Mouse (Mus musculus) stomach, postnatal 0 days (tissue): ENCODE results near the gene Pde8a. TPM values are rescaled to one million over a fixed set of nuclear protein-coding genes. Genes with fewer than 3 reads are reported as not detected.

Experiments
- ATAC-seq: fragments of 200-750 bp; cut with Nextera tagmentation; 2 replicates; pipeline ENCODE4 v1.8.0; 2017; ENCODE audit not compliant: low FRiP score, low TSS enrichment
- DNase-seq: peaks from one replicate; pipeline ENCODE4 v3.0.0-alpha.2; 2016; ENCODE audit warnings: low spot score
- H3K27ac ChIP-seq: fragments of 300-500 bp; sonication (generic); replicated peaks from 2 replicates; pipeline ENCODE4 v1.5.1; 2014; ENCODE audit warnings: mild to moderate bottlenecking, control low read depth
- H3K27me3 ChIP-seq: fragments of 300-500 bp; sonication (generic); 2 replicates; pipeline ENCODE4 v1.6.1; 2014; ENCODE audit warnings: low read length; ENCODE audit not compliant: control insufficient read depth, insufficient read depth
- H3K36me3 ChIP-seq: fragments of 300-500 bp; sonication (generic); 2 replicates; pipeline ENCODE4 v1.6.1; 2014; ENCODE audit warnings: low read length, mixed read lengths; ENCODE audit not compliant: control insufficient read depth, insufficient read depth
- H3K4me1 ChIP-seq: fragments of 300-500 bp; sonication (generic); replicated peaks from 2 replicates; pipeline ENCODE4 v1.6.1; 2014; ENCODE audit warnings: antibody characterized with exemption; ENCODE audit not compliant: control insufficient read depth, insufficient read depth
- H3K4me2 ChIP-seq: fragments of 300-500 bp; sonication (generic); replicated peaks from 2 replicates; pipeline ENCODE4 v1.6.1; 2014; ENCODE audit warnings: low read depth, mild to moderate bottlenecking, control low read depth, moderate library complexity
- H3K4me3 ChIP-seq: fragments of 300-500 bp; sonication (generic); 2 replicates; pipeline ENCODE4 v1.5.1; 2014; ENCODE audit warnings: low read depth, low read length, control low read depth
- H3K9ac ChIP-seq: fragments of 300-500 bp; sonication (generic); 2 replicates; pipeline ENCODE4 v1.6.1; 2014; ENCODE audit warnings: mild to moderate bottlenecking, low read length, control low read depth, mixed read lengths
- H3K9me3 ChIP-seq: fragments of 300-500 bp; sonication (generic); 2 replicates; pipeline ENCODE4 v1.6.1; 2016; ENCODE audit warnings: low read length; ENCODE audit not compliant: control insufficient read depth
- CTCF ChIP-seq: IDR thresholded peaks from 2 replicates; pipeline ENCODE4 v1.5.1; 2016; ENCODE audit warnings: antibody characterized with exemption, low read depth, mild to moderate bottlenecking, moderate library complexity
- EP300 ChIP-seq: optimal IDR thresholded peaks from 2 replicates; pipeline ENCODE3; 2016; ENCODE audit warnings: antibody characterized with exemption
- WGBS: fragments of 180-500 bp; shearing (Covaris S2); extraction: QIAGEN DNeasy Blood & Tissue Kit; methylation state at CpG from one replicate; pipeline ENCODE4 v1.1.7; 2014; 5-methylcytosine and 5-hydroxymethylcytosine counted together
- polyA plus RNA-seq: library from polyadenylated mRNA; unstranded; fragments of >200 nt; fragmentation: Nextera tagmentation; extraction: Ambion mirVana; gene quantifications from 2 replicates; pipeline ENCODE4 v1.2.1, GENCODE M21; 2015

Gene Pde8a
- polyA plus RNA-seq, 1 experiment from 2014 or later, result 4.9 TPM

DNA sequence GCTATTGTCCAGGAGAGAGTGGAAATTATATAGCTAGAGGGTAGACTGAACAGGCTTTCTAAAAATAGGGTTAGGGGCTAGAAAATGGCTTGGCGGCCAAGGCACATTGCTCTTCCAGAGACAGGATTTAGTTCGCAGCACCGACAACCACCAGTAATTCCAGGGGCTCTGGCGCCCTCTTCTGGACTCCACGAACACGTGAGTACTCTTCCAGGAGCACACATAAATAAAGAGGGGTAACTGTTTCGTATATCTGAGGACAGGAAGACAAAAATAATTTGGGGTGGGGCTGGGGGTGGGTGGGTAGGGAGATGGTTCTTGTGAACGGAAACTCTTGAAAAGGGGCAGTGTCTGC lies 123.0 kb downstream of the Pde8a start:
- H3K4me1 ChIP-seq, result no peaks in the 10 kb centered on the region
- ATAC-seq (no peak), DNase-seq (peak; percentile 73)
- H3K4me3 ChIP-seq, result no peak overlapping the region
- H3K9ac ChIP-seq, result no peak overlapping the region
- H3K27me3 ChIP-seq, result no peaks in the 10 kb centered on the region
- no peaks in the 10 kb centered on the region for H3K9me3 ChIP-seq
- WGBS, result 39% methylated on average over 8 of the region's 8 CpGs
- peak overlapping the region; percentile 56; the same call in 1 of the 2 replicates for H3K27ac ChIP-seq
- peaks cover 9% of the 10 kb centered on the region for H3K36me3 ChIP-seq
- H3K4me2 ChIP-seq, result no peak overlapping the region
- no peak for TF ChIP-seq EP300
- TF ChIP-seq CTCF, result peak; percentile 74

DNA sequence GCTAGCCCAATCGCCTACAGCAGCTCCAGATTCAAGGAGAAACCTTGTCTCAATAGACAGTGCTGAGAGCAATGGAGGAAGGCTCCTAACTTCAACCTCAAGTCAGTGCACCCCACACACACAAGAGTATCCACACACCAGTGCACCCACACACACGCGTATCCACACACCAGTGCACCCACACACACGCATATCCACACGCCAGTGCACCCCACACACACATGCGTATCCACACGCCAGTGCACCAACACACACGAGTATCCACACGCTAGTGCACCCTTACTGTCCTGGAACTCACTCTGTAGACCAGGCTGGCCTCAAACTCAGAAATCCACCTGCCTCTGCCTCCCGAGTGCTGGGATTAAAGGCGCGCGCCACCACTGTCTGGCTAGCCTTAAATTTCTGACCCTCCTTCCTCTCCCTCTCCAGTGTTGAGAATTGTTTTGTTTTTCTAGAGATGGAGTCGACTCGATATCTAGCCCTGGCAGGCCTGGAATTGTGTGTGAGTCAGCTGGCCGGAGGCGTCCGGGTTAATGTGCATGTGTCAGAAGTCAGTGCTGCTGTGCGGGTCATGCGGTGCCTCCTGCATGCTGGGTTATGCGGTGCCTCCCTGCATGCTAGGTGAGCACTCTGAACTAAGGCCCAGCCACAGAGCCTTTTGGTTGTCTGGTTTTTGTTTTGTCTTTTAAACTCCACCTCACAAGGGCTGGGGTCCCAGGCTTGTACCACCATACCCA lies 124.6 kb downstream of the Pde8a start:
- ATAC-seq, result no peak
- H3K4me3 ChIP-seq, result no peak overlapping the region
- no peak for DNase-seq
- H3K27ac ChIP-seq, result no peak overlapping the region
- no peaks in the 10 kb centered on the region for H3K9me3 ChIP-seq
- H3K4me2 ChIP-seq, result no peak overlapping the region
- H3K27me3 ChIP-seq, result no peaks in the 10 kb centered on the region
- H3K4me1 ChIP-seq, result no peaks in the 10 kb centered on the region
- TF ChIP-seq CTCF, result no peak
- no peak for TF ChIP-seq EP300
- 89% methylated on average over 21 of the region's 21 CpGs for WGBS
- peaks cover 10% of the 10 kb centered on the region for H3K36me3 ChIP-seq
- no peak overlapping the region for H3K9ac ChIP-seq

DNA sequence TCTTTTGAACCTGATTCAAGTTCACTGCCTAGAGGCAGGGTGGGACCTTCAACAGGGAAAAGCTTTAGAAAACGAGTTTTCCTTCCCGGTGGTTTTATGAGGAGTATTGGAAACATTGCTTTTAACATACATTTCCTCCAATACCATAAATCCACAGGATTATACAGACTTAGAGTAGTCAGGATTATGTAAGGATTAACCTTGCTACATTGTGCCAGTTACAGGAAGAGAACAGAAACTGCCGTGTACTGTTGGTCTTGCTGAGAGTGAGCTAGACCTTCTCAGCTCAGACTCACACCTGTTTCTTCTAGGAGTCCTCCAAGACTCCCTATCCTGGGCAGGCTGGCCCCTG lies 125.1 kb downstream of the Pde8a start:
- Histone ChIP-seq H3K9ac (no peak overlapping the region), H3K4me3 (no peak overlapping the region), H3K9me3 (no peaks in the 10 kb centered on the region), H3K4me1 (no peaks in the 10 kb centered on the region), H3K36me3 (peaks cover 11% of the 10 kb centered on the region), H3K27me3 (no peaks in the 10 kb centered on the region), H3K4me2 (no peak overlapping the region), H3K27ac (no peak overlapping the region)
- TF ChIP-seq CTCF (no peak), EP300 (no peak)
- DNase-seq (no peak), ATAC-seq (no peak)
- WGBS, result 49% methylated on average over 3 of the region's 3 CpGs

DNA sequence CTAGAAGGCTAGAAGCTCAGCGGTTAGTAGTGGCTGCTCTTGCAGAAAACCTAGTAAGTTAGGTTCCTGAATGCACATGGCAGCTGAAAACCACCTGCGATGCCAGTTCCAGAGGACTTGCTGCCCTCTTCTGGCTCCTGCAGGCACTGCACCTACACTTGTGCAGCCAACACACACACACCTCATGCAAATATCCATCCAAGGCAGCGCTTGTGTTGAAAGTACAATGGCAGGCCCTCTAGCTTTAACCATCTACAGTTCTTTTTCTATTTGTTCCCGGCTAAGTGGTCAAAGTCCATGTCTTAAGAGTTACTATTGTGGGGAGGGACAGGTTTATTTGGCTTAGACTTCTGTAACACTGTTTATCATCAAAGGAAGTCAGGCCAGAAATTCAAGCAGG lies 126.4 kb downstream of the Pde8a start:
- Histone ChIP-seq H3K36me3 (peaks cover 11% of the 10 kb centered on the region), H3K9me3 (no peaks in the 10 kb centered on the region), H3K4me3 (no peak overlapping the region), H3K9ac (no peak overlapping the region), H3K4me1 (no peaks in the 10 kb centered on the region), H3K27me3 (no peaks in the 10 kb centered on the region), H3K27ac (no peak overlapping the region), H3K4me2 (no peak overlapping the region)
- TF ChIP-seq CTCF (peak; percentile 91), EP300 (no peak)
- ATAC-seq, result peak; percentile 88
- 77% methylated on average over 4 of the region's 4 CpGs for WGBS
- peak; percentile 93 for DNase-seq

DNA sequence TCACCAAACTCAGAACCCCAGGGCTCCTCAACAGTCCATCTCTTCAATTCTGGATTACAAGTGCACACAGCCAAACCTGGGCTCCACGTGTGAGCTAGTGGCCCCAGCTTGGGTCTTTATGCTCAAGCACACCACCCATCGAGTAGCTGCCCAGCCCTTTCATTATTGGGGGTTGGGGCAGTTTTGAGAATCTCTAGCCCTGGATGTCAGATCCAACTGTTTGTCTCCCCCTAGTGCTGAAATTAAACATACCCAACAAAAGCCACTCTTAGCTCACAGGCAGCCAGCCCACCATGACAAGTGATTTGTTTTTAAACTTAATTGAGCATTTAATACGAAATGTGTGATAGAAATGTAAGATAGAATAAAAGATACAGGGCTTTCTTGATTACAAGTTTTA lies 128.2 kb downstream of the Pde8a start:
- Histone ChIP-seq H3K4me2 (no peak overlapping the region), H3K9ac (no peak overlapping the region), H3K27ac (no peak overlapping the region), H3K4me3 (no peak overlapping the region), H3K9me3 (no peaks in the 10 kb centered on the region), H3K36me3 (peaks cover 8% of the 10 kb centered on the region), H3K4me1 (no peaks in the 10 kb centered on the region), H3K27me3 (no peaks in the 10 kb centered on the region)
- peak; percentile 72 for TF ChIP-seq CTCF
- no peak for TF ChIP-seq EP300
- DNase-seq, result no peak
- no peak for ATAC-seq
- 47% methylated on average over 3 of the region's 3 CpGs for WGBS

DNA sequence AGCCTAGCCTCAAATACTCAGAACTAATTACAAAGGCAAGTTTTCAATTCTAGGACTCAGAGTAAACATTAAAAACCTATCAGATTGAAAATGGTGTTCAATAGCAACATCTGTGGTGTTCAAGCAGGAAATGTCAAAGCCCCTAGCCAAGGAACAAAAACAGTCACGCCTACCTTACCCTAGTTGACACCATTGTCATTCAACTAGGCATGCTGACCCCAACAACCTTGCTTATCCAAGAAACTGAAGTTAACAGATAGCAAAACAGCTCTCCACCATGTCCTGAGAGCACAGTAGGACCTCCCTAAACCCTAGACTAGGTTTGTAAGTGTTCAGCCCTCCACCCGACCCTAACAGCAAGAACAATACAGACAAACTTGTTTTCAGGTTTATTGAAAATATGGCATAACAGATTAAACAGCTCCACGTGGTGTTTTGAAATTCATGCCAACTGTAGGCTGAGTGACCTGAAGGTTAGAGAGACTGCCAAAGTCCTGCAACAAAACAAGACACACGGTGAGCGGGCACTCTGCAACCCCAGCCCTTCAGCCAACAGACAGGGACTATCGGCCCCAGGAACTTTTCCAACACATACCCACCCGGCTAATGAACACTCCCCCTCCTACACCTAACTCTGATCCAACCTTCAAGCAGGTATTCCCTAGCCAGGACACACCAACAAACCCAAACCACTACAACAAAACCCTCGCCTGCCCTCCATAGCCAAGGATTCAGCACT lies 129.1 kb downstream of the Pde8a start:
- no peak for DNase-seq
- Histone ChIP-seq H3K4me2 (peak overlapping the region; percentile 74), H3K9ac (peak overlapping the region; percentile 97; the same call in 1 of the 2 replicates), H3K27ac (no peak overlapping the region), H3K36me3 (peaks cover 8% of the 10 kb centered on the region), H3K9me3 (no peaks in the 10 kb centered on the region), H3K27me3 (no peaks in the 10 kb centered on the region), H3K4me3 (peak overlapping the region; percentile 1; the same call in 1 of the 2 replicates), H3K4me1 (no peaks in the 10 kb centered on the region)
- ATAC-seq, result no peak
- TF ChIP-seq CTCF (no peak), EP300 (no peak)
- 54% methylated on average over 8 of the region's 8 CpGs for WGBS
